Mouse (Mus musculus) testis, adult 2 months (tissue): Measurements from ENCODE around the gene Dock9.

Experiments used
- CTCF ChIP-seq: fragments of 200-500 bp; IDR thresholded peaks from 2 replicates; pipeline ENCODE4 v1.5.1; 2012; ENCODE audit warnings: low read depth, mild to moderate bottlenecking, inconsistent platforms, low read length, moderate library complexity; ENCODE audit not compliant: control insufficient read depth, insufficient read depth, insufficient replicate concordance
- POLR2A ChIP-seq: fragments of 200-500 bp; IDR thresholded peaks from 2 replicates; pipeline ENCODE4 v1.6.1; 2012; ENCODE audit warnings: low read depth, mild to moderate bottlenecking, inconsistent platforms, low read length, moderate library complexity; ENCODE audit not compliant: control insufficient read depth

GRCm38 (mm10) chr14:121497800-121498199 is 299.8 kb downstream of the Dock9 start:
- TF ChIP-seq CTCF (no peak), POLR2A (no peak)
